Mouse (Mus musculus) small intestine, adult 2 months (tissue): ENCODE results near the gene D430041D05Rik.

ENCODE experiments used
- CTCF ChIP-seq: fragments of 200-500 bp; IDR thresholded peaks from 2 replicates; pipeline ENCODE4 v1.5.1; 2012; ENCODE audit warnings: low read depth, mild to moderate bottlenecking, control low read depth, inconsistent platforms, low read length, moderate library complexity, mixed read lengths; ENCODE audit not compliant: insufficient replicate concordance, insufficient read length; ENCODE audit errors: extremely low read depth
- POLR2A ChIP-seq: fragments of 200-500 bp; IDR thresholded peaks from 2 replicates; pipeline ENCODE4 v1.6.1; 2012; ENCODE audit warnings: low read depth, mild to moderate bottlenecking, control low read depth, inconsistent platforms, low read length, moderate library complexity

- TF ChIP-seq CTCF (no peak), POLR2A (no peak)
Observed at GRCm38 (mm10) chr2:104426112-104426511, 15.3 kb upstream of the D430041D05Rik start.
